Mouse (Mus musculus): Measurements from ENCODE around the gene Adgre5.

DNA sequence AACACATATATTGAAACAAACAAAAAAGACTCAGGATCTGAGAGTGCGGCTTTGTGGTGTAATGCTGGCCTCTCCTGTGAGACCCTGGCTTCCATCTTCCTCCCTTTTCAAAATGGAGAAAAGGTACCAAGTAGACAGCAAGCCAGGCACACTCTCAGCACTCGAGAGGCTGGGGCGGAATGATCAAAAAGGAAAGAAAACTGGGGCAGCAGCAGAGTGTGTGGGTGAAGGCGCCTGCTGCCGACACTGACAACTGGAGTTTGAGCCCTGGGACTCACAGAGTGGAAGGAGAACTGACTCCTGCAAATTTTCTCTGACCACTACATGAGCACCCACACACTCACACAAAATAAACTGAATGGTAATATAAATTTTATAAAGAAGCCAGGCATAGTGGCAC is 66.6 kb downstream of the Adgre5 start:
- TF ChIP-seq GATA1 (IDR thresholded peaks at IDR 0.05; ENCODE audit: low read length) (no peak), TAL1 (IDR thresholded peaks at IDR 0.05; ENCODE audit: low read length) (no peak)
